Mouse (Mus musculus) thymus, adult 2 months (tissue): ENCODE results near the gene Pld6. TPM values are rescaled to one million over a fixed set of nuclear protein-coding genes. Genes with fewer than 3 reads are reported as not detected.
A peak's percentile ranks its signal among the peaks of the same experiment; 100 is the strongest.

Experiments
- DNase-seq: peaks from one replicate; pipeline ENCODE4 v3.0.0; 2021
- H3K27ac ChIP-seq: fragments of 200-500 bp; 2 replicates; pipeline ENCODE4 v1.5.1; 2012; ENCODE audit warnings: low read length, control low read depth; ENCODE audit not compliant: control insufficient read depth, insufficient read depth
- H3K27me3 ChIP-seq: fragments of 200-500 bp; 2 replicates; pipeline ENCODE4 v1.6.1; 2012; ENCODE audit warnings: mild to moderate bottlenecking, low read length, moderate library complexity, mixed read lengths; ENCODE audit not compliant: control insufficient read depth, insufficient read depth
- H3K36me3 ChIP-seq: fragments of 200-500 bp; 2 replicates; pipeline ENCODE4 v1.6.1; 2012; ENCODE audit warnings: mild to moderate bottlenecking, low read length, moderate library complexity; ENCODE audit not compliant: control insufficient read depth, insufficient read depth
- H3K4me1 ChIP-seq: fragments of 200-500 bp; replicated peaks from 2 replicates; pipeline ENCODE4 v1.6.1; 2012; ENCODE audit warnings: low read length; ENCODE audit not compliant: control insufficient read depth, insufficient read depth
- H3K4me3 ChIP-seq: fragments of 200-500 bp; 2 replicates; pipeline ENCODE4 v1.5.1; 2012; ENCODE audit warnings: mild to moderate bottlenecking, low read length, control low read depth, moderate library complexity; ENCODE audit not compliant: control insufficient read depth, insufficient read depth
- CTCF ChIP-seq: fragments of 200-500 bp; IDR thresholded peaks from 2 replicates; pipeline ENCODE4 v1.5.1; 2012; ENCODE audit warnings: mild to moderate bottlenecking, control low read depth, low read length, moderate library complexity, borderline replicate concordance; ENCODE audit not compliant: control insufficient read depth, poor library complexity, insufficient read depth; ENCODE audit errors: extremely low read depth
- POLR2A ChIP-seq: fragments of 200-500 bp; IDR thresholded peaks from 2 replicates; pipeline ENCODE4 v1.6.1; 2012; ENCODE audit warnings: mild to moderate bottlenecking, low read length, control low read depth, moderate library complexity; ENCODE audit not compliant: control insufficient read depth, poor library complexity, insufficient read depth; ENCODE audit errors: extremely low read depth
- WGBS: fragments of 180-500 bp; shearing (Covaris S2); methylation state at CpG from one replicate; pipeline ENCODE4 v1.1.7; 2018; 5-methylcytosine and 5-hydroxymethylcytosine counted together
- polyA plus RNA-seq: library from polyadenylated mRNA; depleted of rRNA; stranded (reverse); fragments of >200 nt; gene quantifications from 2 replicates; pipeline ENCODE4 v1.2.3, GENCODE M21; 2012

The Pld6 gene
- polyA plus RNA-seq, 1 experiment = 2.0 TPM

DNA sequence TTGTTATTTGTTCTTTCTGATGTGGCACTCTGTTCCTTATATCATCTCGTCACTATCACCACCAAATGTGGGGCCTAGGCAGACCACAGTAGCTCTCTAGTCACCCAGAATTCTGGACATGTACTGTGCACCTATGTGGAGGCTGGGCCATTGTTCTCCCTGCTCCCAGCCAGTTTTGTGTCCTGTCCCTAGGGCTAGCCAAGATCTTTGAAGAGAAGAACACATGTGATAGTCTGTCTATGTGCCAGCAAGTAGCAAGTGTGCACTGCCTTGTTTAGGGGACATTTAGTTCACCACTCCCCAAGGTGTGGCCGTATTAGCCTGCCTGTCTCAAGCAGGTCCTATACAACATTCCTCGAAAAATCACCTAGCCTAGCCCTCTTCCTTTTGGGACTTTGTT is 38.4 kb downstream of the Pld6 start:
- Histone ChIP-seq H3K4me1 (no peaks in the 10 kb centered on the region), H3K36me3 (peaks cover 59% of the 10 kb centered on the region), H3K27ac (no peak overlapping the region), H3K27me3 (no peaks in the 10 kb centered on the region), H3K4me3 (no peak overlapping the region)
- TF ChIP-seq POLR2A = no peak
- no peak for TF ChIP-seq CTCF
- DNase-seq = no peak
- 97% methylated on average over 3 of the region's 3 CpGs for WGBS

GRCm38 (mm10) chr11:59746614-59747013 is 40.8 kb downstream of the Pld6 start:
- 80% methylated on average over 2 of the region's 2 CpGs for WGBS
- TF ChIP-seq CTCF (no peak), POLR2A (no peak)
- peak; percentile 55 for DNase-seq
- no peak overlapping the region for H3K27ac ChIP-seq
- no peaks in the 10 kb centered on the region for H3K4me1 ChIP-seq
- no peak overlapping the region for H3K4me3 ChIP-seq
- peaks cover 58% of the 10 kb centered on the region for H3K36me3 ChIP-seq
- no peaks in the 10 kb centered on the region for H3K27me3 ChIP-seq

GRCm38 (mm10) chr11:59745851-59746250 is 41.6 kb downstream of the Pld6 start:
- no peak for DNase-seq
- TF ChIP-seq CTCF (no peak), POLR2A (no peak)

GRCm38 (mm10) chr11:59744374-59744773 is 43.1 kb downstream of the Pld6 start:
- H3K36me3 ChIP-seq = peaks cover 51% of the 10 kb centered on the region
- WGBS = 96% methylated on average over 4 of the region's 4 CpGs
- DNase-seq = no peak

More at GRCm38 (mm10) chr11:59745851-59746250, 41.6 kb downstream of the Pld6 start:
- Histone ChIP-seq H3K36me3 (peaks cover 58% of the 10 kb centered on the region), H3K27me3 (no peaks in the 10 kb centered on the region), H3K4me1 (no peaks in the 10 kb centered on the region), H3K27ac (no peak overlapping the region), H3K4me3 (no peak overlapping the region)
- 73% methylated on average over 5 of the region's 5 CpGs for WGBS

DNA sequence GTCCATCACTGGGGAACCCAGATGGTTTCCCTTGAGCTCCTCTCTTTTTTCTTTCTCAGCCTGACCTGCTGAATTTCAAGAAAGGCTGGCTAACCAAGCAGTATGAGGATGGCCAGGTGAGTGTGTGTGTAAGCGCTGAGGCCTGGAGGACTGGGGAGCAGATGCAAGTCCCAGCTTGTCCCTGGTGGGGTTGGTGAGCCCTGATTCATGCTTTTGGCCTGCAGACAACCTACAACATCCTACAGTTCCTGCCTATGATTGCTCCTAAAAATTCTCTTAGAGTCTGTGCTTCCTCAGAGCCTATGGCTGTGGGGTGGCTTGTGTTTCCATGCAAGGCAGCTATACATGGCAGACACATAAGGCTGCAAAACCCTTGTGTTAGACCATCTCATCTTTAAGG is 43.7 kb downstream of the Pld6 start:
- H3K4me1 ChIP-seq = no peaks in the 10 kb centered on the region
- TF ChIP-seq CTCF = no peak
- TF ChIP-seq POLR2A = no peak
- H3K27ac ChIP-seq = no peak overlapping the region
- 95% methylated on average over 1 of the region's 1 CpGs for WGBS
- no peaks in the 10 kb centered on the region for H3K27me3 ChIP-seq
- DNase-seq = no peak
- H3K36me3 ChIP-seq = peaks cover 49% of the 10 kb centered on the region
- no peak overlapping the region for H3K4me3 ChIP-seq

More at GRCm38 (mm10) chr11:59744374-59744773, 43.1 kb downstream of the Pld6 start:
- Histone ChIP-seq H3K27ac (no peak overlapping the region), H3K4me1 (no peaks in the 10 kb centered on the region), H3K4me3 (no peak overlapping the region), H3K27me3 (no peaks in the 10 kb centered on the region)
- TF ChIP-seq CTCF (no peak), POLR2A (no peak)

DNA sequence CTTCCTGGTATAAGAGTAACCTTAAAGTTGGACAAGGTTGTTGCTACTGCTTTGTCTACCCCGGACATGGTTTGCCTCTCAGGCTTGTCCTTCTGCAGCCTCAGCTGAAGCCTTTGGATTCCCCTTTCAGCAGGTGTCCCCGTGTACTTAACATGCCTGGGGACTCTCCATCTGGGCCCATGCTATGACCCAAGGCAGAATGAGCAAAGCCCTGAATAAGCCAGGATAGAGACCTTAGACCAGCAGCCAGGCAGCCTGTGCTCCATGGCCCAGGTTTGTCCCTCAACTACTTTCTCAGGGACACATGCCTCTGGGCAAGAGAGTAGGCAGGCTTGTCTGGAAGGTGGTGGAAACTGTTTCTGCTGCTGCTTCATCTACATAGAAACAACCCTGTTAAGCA is 44.1 kb downstream of the Pld6 start:
- no peak overlapping the region for H3K4me3 ChIP-seq
- no peak for DNase-seq
- WGBS = 87% methylated on average over 2 of the region's 2 CpGs
- H3K27me3 ChIP-seq = no peaks in the 10 kb centered on the region
- TF ChIP-seq POLR2A (no peak), CTCF (no peak)
- no peaks in the 10 kb centered on the region for H3K4me1 ChIP-seq
- H3K36me3 ChIP-seq = peaks cover 47% of the 10 kb centered on the region
- H3K27ac ChIP-seq = no peak overlapping the region

DNA sequence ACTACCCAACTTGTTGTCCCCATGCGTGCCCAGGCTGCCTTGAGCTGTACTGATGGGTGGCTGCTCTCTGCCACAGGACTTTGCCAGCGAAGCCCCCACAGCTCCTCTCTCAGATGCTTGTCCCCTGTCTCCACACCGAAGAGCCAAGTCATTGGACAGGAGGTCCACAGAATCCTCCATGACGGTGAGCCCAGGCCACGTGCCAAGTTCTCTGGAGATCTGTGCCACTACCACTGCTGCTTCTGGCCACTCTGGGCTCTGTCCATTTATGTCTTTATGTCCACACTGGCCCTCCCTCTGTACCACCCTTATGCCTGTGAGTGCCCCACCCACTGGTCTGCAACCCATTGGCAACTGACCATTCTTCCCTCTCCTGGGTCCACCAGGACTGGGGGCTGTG is 45.5 kb downstream of the Pld6 start:
- TF ChIP-seq CTCF (no peak), POLR2A (no peak)
- no peaks in the 10 kb centered on the region for H3K27me3 ChIP-seq
- over 99% methylated on average over 5 of the region's 5 CpGs for WGBS
- no peak for DNase-seq
- H3K4me3 ChIP-seq = no peak overlapping the region
- no peaks in the 10 kb centered on the region for H3K4me1 ChIP-seq
- no peak overlapping the region for H3K27ac ChIP-seq
- H3K36me3 ChIP-seq = peaks cover 59% of the 10 kb centered on the region

- DNase-seq = no peak
- Histone ChIP-seq H3K27ac (no peak overlapping the region), H3K4me3 (no peak overlapping the region), H3K4me1 (no peaks in the 10 kb centered on the region), H3K27me3 (no peaks in the 10 kb centered on the region), H3K36me3 (peaks cover 60% of the 10 kb centered on the region)
- TF ChIP-seq POLR2A (no peak), CTCF (no peak)
- 88% methylated on average over 2 of the region's 2 CpGs for WGBS
These were observed 47.4 kb downstream of the Pld6 start for GRCm38 (mm10) chr11:59739996-59740395.
